Mouse (Mus musculus) telencephalon, adult 2 months (tissue): ENCODE data around the gene Rhbg.

Experiments
- DNase-seq: peaks from one replicate; pipeline ENCODE4 v3.0.0-alpha.2; 2011; ENCODE audit warnings: low read depth, low spot score

Gene Rhbg

DNA sequence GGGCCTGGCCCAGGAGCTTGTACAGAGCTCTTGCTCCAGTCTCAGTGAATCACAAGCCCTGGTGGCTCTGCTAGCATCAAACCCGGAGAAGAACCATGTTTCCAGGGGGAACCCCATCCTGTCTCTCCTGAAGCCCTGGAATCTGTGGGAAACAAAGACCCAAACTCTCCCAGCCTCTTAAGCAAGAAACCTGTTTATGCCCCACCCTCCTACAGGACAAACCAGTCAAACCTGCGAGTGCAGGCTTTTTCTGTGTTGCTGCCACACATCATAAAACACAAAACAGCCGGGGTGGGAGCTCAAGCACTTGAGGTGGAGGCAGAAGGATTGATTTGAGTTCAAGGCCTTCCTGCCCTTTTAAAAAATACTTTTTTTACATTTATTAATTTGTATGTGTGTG, 7.8 kb upstream of the Rhbg start:
- no peak for DNase-seq

DNA sequence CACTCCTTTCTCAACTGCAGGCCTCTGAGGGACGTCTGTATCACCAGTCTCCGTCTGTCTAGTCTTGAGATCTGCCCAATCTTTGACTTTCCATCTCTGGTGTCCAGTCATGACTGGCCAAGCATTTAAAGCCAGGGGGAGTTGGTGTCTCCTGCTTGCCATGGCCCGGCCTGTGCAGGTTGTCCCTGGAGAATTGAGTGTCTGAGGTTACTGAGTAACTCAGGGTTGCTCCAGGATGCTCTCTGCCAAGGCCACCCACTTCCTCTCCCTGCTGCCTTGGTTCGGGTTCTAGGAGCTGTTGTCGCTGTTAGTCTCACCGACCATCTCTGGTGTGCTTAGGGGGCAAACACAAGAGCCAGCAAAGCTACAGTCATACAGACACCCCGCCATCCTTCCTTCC, 1.9 kb upstream of the Rhbg start:
- DNase-seq, result no peak

DNA sequence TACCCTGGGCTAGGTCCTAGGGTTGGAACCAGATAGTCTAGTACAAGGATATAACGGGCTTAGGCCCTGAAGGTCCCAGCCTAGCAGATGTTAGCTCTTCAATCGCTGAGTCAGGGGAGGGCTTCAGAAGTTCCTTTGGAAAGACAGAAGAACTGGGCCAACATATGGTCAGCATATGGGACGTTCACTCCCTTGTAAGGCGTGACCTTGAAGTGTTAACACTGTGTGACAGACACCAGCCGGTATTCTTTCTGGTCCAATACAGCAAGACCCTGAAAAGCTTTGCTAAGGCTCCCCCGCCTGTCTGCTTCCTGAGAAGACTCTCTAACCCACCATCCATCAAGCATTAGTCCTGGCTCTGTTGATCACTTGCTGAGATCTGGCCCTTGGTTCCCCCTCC, 1.4 kb upstream of the Rhbg start:
- DNase-seq, result no peak

DNA sequence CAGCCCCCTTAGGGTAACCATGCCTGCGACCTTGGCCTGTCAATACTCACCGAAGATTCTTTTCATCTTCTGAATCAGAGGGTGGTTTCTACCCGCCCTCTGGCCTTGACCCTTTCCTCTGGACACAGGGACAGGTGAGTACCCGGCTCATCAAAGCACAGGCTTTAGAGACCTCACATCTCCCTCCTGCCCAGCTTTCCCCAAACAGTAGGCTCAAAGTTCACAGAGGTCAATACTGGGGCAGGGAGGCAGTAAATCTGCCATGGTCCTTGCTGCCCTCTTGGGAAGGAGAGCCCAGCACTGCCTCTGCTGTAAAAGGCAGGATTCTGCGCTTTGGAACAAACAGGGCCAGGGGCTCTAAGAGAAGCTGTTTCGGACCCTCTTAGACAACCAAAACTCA, 1.8 kb downstream of the Rhbg start:
- DNase-seq, result no peak

DNA sequence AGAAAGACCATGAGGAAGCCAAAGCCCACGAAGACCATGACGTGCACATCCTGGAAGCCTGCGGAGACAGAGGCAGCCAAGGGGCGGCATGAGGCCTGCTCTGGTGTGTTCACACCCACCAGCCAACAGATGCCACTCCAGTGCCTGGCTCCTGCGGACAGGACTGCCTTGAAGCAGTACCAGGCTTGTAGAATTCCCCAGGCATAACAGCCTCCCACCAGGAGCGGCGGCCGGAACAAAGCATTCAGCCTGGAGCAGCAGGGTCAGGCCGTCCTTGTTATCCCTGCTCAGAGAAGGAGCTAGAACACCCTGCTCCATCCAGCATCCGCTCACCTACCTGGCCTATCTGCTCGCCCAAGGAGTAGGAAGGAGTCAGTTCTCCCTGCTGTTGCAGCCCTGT, 6.1 kb downstream of the Rhbg start:
- no peak for DNase-seq

DNA sequence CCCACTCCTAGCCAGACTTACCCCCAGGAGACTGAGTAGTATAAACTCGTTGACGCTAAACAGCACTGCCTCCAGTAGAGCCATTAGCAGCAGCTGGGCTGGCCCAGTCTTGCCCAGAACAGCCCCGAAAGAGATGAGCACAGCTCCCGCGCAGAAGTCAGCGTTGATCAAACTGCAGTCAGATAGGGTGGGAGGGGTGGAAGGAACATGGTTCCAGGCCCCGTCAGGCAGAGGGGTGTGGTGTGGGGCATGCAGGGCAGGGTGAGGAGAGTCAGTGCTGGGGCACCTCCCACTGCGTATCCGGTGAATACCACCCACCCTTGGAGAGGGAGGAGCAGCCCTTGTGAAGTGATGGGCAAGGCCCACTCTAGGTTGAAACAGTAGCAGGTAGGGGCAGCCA, 6.8 kb downstream of the Rhbg start:
- DNase-seq, result no peak

DNA sequence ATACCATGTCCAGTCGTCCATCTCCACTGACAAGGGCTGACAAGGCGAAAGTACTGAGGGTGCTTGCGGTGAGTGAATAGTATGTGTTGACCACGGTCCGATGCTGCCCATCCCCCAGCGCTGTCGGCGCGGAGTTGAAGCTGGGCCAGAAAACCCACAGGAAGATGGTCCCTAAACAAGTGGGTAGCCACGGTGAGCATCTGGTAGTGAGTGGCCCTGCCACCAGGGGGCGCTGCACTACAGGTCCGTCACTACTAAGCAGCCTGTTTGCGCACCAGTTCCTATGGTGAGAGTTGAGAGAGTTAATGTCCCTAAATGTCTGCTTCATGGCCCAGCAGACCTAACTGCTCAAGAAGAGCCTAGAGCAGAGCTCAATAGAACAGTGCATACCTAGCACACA, 8.7 kb downstream of the Rhbg start:
- DNase-seq, result no peak

DNA sequence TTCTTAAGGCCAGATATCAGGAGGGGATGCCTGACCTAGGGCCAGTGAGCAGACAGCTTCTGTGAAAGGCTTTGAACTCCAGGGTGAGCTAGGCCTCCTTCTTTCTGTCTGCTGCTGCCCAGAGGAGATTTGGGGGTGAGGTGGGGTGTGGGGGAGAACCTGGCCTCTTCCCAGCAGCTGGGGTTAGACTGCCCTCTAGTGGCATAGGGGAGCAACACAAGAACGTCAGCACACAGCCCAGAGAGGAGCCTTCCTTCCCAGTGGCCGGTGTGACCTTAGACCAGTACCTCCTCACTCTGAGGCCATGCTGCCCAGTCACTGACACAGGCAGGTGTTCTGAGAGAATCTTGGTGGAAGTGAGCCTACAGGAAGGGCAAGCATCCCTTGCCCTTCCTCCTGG, 10.4 kb downstream of the Rhbg start:
- DNase-seq, result no peak

DNA sequence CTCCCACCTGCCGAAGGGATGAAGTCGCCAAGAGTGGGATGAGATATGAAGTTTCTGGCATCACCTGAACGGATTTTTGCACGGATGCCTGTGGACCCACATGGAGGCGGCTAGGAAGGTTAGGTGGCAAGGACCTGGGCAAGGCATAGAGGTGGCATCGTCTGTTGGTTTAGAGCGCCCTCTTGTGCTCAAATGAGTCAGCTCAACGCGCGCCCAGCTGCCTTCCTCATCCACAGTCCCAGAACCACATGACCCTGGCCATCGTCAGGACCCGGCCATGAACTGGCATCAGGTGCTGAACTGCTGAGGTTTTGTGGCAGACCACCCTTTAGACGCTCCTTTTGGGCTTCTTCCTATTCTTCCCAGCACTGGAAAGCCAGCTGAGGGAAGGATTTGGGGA, 12.0 kb downstream of the Rhbg start:
- no peak for DNase-seq

DNA sequence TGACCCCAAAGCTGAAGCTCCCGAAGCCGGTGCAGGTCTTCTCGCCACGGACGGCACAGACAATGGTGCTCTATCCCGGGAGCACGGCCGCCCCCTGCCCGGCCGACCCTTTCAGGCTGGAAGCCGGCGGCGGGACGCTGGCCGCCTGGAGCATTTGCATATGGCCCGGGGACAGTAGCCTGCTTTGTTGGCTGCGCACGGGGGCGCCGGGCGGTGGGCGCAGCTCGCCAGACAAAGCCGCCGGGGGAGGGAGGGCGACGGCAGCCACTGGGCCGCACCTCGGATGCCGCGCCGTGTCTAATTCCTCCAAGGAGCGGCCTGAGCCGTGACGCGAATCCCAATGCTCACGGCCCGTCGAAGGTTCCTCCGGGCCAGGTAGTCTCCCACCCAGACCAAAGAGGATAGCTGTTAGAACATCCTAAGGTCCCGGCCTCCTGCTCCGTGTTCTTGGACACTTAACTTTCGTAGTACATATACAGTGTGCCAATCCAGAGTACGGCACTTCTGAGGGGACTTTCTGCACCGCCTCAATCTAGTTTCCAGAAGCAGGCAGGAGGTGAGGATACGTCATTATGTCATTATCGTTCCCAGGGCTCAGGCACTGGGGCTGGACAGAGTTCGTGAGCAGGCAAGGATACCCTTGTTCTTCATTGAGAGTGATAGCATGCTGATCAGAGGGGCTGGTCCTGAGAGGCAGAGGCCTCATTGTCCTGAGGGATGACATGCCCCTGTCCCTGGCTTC, 13.3 kb downstream of the Rhbg start:
- no peak for DNase-seq

DNA sequence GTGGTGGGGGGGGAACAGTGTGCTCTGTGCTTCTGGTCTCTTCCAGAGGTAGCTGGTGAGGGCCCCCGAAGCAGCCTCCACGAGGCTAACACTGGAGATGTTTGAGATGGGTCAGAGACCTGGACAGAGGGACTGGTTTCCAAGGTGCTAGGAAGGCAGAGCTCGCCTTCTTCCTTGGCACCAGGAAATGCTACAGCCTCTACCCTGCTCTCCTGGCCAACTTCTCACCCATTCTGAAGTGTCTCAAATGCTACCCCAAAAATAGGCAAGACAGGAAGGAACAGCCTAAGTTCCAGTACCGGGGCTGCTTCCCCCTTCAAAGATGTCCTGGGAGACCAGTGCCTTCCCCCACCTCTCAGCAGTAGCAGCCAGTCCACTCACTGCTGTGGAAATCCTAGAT, 15.1 kb downstream of the Rhbg start:
- no peak for DNase-seq

DNA sequence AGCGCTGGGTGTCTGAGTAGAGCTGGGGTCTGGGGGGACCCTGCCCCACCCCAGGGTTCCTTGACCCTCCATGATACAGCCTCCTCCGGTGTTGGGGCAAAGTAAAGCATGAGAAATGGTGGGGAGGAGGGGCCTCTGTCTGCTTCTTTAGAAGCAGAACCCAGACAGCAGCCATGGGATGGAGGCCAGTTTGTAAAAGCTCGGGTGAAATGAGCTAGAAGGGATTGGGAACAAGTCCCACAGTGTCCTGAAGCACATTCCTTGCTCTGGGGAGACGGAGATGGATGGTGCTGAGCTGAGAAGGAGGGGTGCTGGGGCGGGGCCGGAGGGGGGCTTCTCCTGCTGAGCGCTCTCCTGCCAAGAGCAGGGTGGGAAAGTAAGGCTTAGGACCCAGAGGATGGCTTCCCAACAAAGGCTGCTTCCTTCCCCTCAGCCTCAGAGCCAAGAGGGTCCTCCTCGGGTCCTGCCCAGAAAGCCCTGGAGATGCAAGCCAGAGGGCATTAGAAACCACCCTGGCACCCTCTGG, 15.6 kb downstream of the Rhbg start:
- no peak for DNase-seq

DNA sequence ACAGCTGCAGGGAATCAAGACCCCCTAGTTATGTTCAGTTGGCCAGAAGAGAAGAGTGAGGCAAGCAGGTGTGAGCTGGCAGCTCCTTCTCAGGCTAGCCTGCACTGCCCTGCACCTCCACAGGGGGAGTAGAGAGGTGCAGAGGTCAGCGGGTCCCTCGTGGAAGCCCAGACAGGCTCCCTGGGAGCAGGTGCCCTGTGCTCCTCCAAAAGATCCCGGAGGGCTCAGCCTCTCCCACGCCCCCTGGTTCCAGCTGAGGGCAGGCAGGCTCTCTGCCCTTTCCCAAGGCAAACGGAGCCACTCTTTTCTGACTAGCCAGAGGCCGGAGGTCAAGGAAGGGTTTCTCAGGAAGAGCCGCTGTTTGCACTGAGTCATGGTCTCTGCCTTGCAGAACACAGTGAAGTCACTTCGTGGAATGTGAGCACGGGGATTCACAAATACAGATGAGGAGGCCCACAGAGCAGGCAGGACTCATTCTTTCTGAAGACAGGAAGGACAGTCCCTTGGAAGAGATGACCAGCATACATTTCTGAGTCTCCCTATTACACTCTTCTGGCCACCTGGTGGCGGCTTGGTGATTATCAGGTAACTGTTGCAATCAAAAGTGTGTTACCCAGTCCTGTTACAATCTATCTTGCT, 16.8 kb downstream of the Rhbg start:
- DNase-seq, result no peak

DNA sequence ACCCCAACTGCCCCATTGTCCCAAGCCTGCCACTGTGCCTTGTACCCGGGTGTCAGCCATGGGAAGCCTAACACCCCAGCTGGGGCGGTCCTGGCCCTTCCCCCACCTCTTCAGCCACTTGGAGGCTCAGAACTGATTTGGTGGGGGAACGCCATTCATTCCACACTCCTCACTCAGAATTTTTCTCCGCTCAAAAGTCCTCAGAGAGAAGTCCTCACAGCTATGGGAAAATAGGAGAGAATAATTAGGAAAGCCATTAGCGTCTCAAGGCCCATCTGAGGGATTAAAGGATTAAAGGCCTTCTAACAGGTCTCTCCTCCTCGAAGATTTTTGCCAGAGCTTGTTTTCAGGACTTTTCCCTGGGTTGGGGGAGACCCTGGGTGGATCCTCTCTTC, 17.4 kb downstream of the Rhbg start:
- DNase-seq, result no peak

DNA sequence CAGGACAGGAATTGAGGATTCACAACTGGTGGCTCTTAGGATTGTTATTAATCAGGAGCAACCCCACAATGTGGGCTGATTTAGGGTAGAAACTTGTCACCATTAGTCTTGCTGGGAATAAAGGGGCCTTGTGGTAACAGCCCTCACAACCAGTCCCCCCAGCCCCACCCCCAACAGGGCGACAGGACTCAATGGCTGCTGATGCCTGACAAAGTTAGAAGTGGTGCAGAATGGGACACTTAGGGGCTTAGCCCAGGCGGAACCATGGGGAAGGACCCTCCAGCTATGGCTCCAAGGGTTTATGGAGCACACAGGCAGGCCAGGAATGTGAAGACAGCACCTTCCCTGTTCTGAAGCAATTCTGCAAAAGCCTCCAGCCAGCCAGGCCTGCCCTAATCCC, 18.9 kb downstream of the Rhbg start:
- no peak for DNase-seq

DNA sequence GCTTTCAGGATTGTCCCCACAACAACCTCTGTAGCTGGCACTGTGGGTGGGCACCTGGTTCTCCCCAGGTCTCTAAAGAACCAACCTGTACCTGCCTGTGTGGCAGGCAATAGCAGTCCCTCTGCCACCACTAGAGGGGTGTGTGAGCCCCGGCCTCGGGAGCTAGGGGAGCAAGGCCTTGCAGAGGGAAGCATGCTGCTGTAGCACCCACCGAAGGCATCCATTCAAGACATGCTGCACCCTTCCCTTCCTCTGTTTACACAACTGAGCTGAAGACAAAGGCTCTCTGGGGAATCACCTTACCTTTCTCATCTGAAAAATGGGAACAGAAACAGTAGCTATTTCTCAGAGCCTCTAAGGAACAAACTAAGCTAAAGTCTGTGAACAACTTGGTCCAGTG, 19.3 kb downstream of the Rhbg start:
- no peak for DNase-seq

DNA sequence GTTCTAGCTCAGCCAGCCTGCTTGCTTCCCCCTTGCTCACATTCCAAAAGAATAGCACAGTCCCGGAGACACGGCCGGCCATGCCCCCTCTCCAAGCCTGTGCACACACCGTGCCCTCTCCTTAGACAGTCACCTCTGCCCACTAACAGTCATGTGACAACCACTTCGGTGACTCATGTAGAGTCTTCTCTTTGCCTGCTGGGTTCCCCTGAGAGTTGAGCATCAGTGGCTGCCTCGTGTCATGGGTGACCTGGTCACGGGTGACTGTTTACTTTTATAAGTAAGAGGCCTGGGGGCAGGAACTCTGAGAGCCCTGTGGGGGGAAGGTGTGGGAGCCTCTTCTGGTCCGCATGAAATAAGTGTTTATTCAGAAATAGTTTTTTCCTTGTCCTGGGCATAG, 20.5 kb downstream of the Rhbg start:
- no peak for DNase-seq

DNA sequence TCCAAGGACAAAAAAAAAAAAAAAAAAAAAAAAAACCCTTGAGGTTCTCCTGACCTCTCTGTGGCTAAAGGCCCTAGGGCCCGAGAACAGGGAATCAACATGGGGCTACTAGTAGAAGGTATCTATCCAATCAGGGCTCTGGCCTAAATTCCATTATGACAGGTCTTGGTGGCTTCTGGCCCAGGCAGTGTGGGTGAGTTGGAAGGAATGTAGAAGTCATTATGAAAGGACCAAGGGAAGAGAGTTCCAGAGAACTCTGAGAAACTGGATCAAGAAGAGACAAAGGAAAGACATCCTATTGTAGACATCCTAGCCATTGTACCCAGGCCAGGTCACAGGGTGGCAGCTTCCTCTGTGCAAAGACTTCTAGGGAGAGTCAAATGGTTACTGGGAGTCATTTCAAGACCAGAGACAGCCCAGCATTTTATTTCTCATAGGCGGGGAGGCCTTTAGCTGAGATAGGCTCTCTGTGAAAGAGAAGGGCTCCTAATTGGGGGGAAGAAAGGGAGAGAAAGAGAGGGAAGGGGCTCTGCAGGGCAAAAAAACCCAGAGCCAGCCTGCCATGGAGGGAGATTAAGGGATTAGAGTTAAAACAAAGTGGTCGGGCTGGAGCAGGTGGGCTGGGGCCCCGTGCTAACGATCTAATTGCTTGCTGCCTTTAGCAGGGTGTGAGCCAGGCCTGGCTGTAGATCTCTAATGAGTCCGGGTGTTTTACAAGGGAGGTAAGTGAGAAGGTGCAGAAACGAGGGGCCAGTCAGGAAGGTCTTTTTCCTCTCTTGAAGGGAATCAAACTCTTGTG, 21.5 kb downstream of the Rhbg start:
- no peak for DNase-seq

DNA sequence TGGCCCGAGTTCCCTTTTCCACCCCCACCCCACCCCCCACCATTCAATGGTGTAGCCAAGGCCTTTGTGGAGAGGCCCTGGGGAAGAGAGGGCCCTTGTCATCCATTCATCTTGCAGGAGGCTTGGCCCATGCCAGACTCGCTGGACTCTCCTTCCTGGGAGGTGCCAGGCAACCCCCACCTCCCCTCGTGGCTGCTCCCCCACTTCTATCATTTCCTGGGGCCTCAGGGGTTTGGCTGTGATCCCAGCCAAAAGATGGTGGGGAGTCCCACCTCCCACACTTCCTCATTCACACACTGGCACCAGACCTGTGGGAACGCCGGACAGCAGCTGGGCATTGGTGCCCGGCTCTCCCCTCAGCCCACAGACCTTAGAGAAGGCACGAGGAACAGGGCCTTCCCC, 22.2 kb downstream of the Rhbg start:
- DNase-seq, result no peak

DNA sequence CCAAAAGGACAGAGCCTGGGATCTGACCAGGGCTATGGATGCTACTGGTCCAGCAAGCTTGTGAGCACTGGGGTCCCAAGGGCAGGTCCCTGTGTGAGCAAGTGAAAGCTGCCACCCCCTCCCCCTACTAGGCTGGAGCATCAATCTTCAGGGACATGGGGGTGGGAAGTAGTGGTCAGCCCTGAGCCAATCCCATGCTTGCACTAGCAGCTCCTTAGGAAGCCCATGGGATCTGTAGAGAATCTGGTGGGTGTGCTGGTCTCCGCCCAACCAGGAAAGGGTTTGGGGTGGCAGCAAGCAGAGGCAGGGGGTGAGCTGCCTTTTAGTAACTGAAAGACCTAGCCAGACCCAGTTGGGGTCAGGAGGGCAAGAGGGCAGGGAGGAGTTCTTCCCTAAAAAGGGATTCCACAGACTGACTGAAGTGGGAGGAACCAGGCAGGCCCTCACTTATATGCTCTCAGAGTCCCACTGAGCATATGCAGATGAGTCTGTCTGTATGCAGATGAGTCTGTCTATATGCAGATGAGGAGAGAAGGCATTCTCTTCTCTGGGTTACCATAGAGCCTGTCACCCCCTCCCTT, 23.4 kb downstream of the Rhbg start:
- no peak for DNase-seq

DNA sequence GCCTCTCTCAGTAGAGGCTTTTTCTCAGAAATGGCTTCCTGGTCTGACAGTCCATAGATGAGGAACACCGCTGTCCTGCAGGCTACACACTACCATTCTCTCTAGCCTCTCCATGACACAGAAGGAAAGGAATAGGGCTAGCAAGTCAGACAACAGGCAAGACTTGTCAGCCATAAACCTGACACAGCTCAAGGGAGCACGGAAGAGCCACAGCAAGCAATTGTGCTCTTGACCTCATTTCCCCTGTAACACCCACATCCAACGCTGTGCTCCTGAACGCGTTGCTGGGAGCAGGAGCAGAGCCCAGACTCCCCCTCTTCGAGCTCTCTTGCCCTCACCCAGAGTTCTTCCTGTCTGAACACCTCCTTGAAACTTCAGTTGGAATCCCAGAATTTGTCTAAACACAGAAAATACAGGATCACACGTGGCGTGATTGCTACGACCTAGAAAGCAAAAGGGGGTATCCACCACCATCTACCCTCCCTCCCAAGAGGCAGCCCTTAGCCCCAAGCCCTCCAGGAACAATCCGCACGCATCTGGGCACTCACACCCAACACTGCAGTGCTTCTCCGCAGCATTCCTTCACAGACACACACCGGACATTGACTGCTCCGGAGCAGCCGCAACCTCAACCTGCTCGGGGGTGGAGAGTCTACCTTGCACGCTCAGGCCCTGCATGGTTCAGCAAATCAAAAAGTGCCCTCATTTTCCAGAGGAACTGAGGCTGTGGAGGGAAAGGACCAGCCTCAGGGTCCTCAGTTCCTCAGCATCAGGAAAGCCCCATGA, 24.1 kb downstream of the Rhbg start:
- no peak for DNase-seq

DNA sequence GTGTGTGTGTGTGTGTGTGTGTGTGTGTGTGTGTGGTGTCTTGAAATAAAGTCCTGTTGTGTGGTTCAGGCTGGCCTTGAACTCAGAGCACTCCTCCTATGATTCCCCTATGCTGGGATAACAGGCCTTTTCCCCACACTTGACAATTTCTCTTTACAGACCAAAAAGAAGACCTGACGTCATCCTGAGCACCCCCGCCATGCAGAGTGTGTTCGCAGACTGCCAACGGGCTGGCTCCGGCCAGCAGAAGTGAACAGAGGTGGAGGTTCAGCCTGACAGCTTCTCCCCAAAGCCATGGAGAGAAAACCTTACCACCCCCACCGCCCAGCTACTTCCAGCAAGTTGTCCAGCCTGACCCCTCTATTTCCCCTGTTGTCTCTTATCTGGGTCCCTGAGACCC, 25.0 kb downstream of the Rhbg start:
- DNase-seq, result no peak
